Mouse (Mus musculus) limb, embryonic 11.5 days (tissue): Measurements from ENCODE around the gene Bicc1. TPM values are rescaled to one million over a fixed set of nuclear protein-coding genes. Genes with fewer than 3 reads are reported as not detected.

Experiments used
- ATAC-seq: fragments of 200-750 bp; cut with Nextera tagmentation; 2 replicates; pipeline ENCODE4 v1.8.0; 2017; ENCODE audit warnings: low read depth; ENCODE audit not compliant: insufficient number of reproducible peaks, low FRiP score, low TSS enrichment
- DNase-seq: peaks from one replicate; pipeline ENCODE4 v3.0.0-alpha.2; 2015; ENCODE audit warnings: low spot score
- H3K27ac ChIP-seq: fragments of 300-500 bp; sonication (generic); replicated peaks from 2 replicates; pipeline ENCODE4 v1.5.1; 2014; ENCODE audit warnings: low read depth, mild to moderate bottlenecking, low read length
- H3K27me3 ChIP-seq: fragments of 300-500 bp; sonication (generic); 2 replicates; pipeline ENCODE4 v1.6.1; 2014; ENCODE audit warnings: mild to moderate bottlenecking, low read length, mixed read lengths; ENCODE audit not compliant: control insufficient read depth, insufficient read depth
- H3K36me3 ChIP-seq: fragments of 300-500 bp; sonication (generic); 2 replicates; pipeline ENCODE4 v1.6.1; 2014; ENCODE audit warnings: mild to moderate bottlenecking, low read length, moderate library complexity, mixed read lengths; ENCODE audit not compliant: control insufficient read depth, insufficient read depth
- H3K4me1 ChIP-seq: fragments of 300-500 bp; sonication (generic); 2 replicates; pipeline ENCODE4 v1.6.1; 2014; ENCODE audit warnings: low read length, mixed read lengths; ENCODE audit not compliant: control insufficient read depth, insufficient read depth
- H3K4me2 ChIP-seq: fragments of 300-500 bp; sonication (generic); 2 replicates; pipeline ENCODE4 v1.6.1; 2014; ENCODE audit warnings: low read depth, mild to moderate bottlenecking, moderate library complexity; ENCODE audit not compliant: severe bottlenecking
- H3K4me3 ChIP-seq: fragments of 300-500 bp; sonication (generic); 2 replicates; pipeline ENCODE4 v1.5.1; 2014; ENCODE audit warnings: low read depth, low read length
- H3K9ac ChIP-seq: fragments of 300-500 bp; sonication (generic); 2 replicates; pipeline ENCODE4 v1.6.1; 2014; ENCODE audit warnings: mild to moderate bottlenecking, low read length
- H3K9me3 ChIP-seq: fragments of 300-500 bp; sonication (generic); 2 replicates; pipeline ENCODE4 v1.6.1; 2016; ENCODE audit warnings: low read length; ENCODE audit not compliant: control insufficient read depth
- WGBS: fragments of 180-500 bp; shearing (Covaris S2); extraction: QIAGEN DNeasy Blood & Tissue Kit; methylation state at CpG from one replicate; pipeline ENCODE4 v1.1.7; 2014; 5-methylcytosine and 5-hydroxymethylcytosine counted together
- polyA plus RNA-seq: library from polyadenylated mRNA; unstranded; fragments of >200 nt; fragmentation: Nextera tagmentation; extraction: Ambion mirVana; gene quantifications from 2 replicates; pipeline ENCODE4 v1.2.1, GENCODE M21; 2014

The Bicc1 gene
- 8.5 and 8.9 TPM in 2 replicates for polyA plus RNA-seq

DNA sequence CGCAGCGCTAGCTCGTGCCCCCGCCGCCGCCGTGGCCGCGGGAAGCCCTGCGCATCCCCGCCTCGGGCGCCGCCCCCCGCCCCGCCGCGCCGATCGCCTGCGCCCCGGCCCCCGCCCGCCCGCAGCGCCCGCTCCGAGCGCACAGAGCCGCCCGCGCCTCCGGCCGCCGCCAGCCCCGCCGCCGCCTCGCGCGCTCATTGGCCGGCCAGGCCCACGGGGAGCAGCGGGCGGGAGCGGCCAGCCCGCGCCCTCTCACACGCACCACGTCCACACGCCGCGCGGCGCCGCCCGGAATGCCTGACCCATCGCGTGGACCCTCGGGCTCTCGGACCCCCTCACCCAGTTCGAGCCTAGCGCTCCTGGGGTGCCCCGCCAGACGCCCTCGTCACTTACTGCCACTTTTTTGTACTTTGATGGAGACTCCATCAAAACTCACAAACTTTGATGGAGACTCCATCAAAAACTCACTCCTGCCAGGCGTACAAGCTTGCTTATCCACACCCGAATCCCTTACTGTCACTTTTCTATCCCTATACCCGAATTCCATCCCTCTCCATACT is at the start of gene Bicc1:
TSS of gene Bicc1 (minus strand) at position 25 of the 560 bp plus-strand sequence.
- H3K9me3 ChIP-seq: no peaks in the 10 kb centered on the region
- DNase-seq: peak; percentile 72
- H3K27ac ChIP-seq: no peak within 1 kb of the TSS
- WGBS: 2% methylated on average over 46 of the region's 69 CpGs
- H3K36me3 ChIP-seq: no peaks in the 10 kb centered on the region
- H3K4me2 ChIP-seq: peak within 1 kb of the TSS; percentile 93
- H3K4me1 ChIP-seq: no peaks in the 10 kb centered on the region
- H3K27me3 ChIP-seq: peaks cover 2% of the 10 kb centered on the region; the same call in 1 of the 2 replicates
- peak within 1 kb of the TSS; percentile 71 for H3K9ac ChIP-seq
- peak; percentile 83; the same call in 1 of the 2 replicates for ATAC-seq
- peak within 1 kb of the TSS; percentile 64 for H3K4me3 ChIP-seq

DNA sequence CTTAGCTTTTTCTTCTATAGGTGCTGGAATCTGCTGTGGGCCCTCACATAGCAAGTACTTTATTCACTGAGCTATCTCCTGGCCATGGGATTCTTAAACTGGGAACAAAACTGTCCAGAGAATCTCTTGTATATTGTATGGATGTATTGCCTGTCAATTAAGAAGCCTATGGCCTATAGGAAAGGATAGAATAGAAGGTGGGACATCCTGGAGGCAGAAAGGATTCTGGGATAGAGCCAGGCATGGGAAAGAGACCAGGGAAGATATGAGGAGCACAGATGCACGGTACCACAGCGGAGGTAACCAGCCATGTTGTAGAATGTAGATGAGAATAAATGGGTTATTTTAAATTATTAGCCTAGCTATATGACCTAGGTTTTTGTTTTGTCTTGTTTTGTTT is 42.0 kb upstream of the Bicc1 start:
- Histone ChIP-seq H3K27me3 (no peaks in the 10 kb centered on the region), H3K27ac (no peak overlapping the region), H3K9me3 (no peaks in the 10 kb centered on the region), H3K36me3 (no peaks in the 10 kb centered on the region), H3K4me1 (no peaks in the 10 kb centered on the region), H3K9ac (no peak overlapping the region), H3K4me3 (no peak overlapping the region), H3K4me2 (no peak overlapping the region)
- DNase-seq: no peak
- WGBS: 98% methylated on average over 2 of the region's 2 CpGs
- ATAC-seq: no peak

DNA sequence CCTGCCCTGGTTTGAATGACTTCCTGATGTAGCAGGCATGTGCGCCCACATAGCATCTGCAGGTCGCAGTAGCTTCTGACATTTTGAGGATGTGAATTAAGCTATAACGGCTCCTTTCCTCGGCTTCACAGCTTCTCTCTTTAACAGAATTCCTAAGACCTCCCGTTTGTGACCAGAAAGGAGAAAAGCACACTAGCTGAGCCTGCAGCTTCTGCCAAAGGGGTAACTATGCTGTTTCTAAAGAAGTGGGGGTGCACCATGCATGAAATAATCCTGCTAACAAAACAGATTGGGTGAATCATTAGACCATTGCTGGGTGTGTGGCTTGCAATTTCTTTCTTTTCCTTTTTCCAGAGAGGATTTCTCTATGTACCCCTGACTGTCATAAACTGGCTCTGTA is 41.5 kb upstream of the Bicc1 start:
- no peak for DNase-seq
- ATAC-seq: no peak
- Histone ChIP-seq H3K27ac (no peak overlapping the region), H3K4me1 (no peaks in the 10 kb centered on the region), H3K36me3 (no peaks in the 10 kb centered on the region), H3K4me3 (no peak overlapping the region), H3K27me3 (no peaks in the 10 kb centered on the region), H3K9ac (no peak overlapping the region), H3K9me3 (no peaks in the 10 kb centered on the region), H3K4me2 (no peak overlapping the region)
- WGBS: 76% methylated on average over 5 of the region's 5 CpGs

DNA sequence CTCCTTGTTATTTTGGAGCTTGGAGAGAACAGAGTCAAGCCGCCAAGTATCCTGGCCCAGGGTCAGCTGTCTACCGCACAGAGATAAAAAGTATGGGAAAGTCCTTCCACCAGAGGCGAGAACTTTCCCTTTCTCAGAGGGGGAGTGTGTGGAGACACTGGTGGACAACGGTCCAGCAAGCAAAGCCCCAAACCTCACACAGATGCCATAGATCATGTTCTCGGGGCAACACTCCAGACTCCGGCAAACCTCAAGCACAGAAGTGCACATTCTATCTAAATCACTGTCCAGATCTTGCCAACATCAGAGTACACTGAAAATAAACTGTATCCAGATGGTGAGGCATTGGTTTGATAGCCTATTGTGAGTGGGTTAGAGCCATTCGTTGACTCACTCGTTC is 39.2 kb upstream of the Bicc1 start:
- no peak for DNase-seq
- ATAC-seq: no peak
- no peaks in the 10 kb centered on the region for H3K4me1 ChIP-seq
- H3K36me3 ChIP-seq: no peaks in the 10 kb centered on the region
- no peak overlapping the region for H3K9ac ChIP-seq
- no peak overlapping the region for H3K27ac ChIP-seq
- no peaks in the 10 kb centered on the region for H3K27me3 ChIP-seq
- 89% methylated on average over 8 of the region's 8 CpGs for WGBS
- no peak overlapping the region for H3K4me2 ChIP-seq
- no peak overlapping the region for H3K4me3 ChIP-seq
- H3K9me3 ChIP-seq: no peaks in the 10 kb centered on the region

DNA sequence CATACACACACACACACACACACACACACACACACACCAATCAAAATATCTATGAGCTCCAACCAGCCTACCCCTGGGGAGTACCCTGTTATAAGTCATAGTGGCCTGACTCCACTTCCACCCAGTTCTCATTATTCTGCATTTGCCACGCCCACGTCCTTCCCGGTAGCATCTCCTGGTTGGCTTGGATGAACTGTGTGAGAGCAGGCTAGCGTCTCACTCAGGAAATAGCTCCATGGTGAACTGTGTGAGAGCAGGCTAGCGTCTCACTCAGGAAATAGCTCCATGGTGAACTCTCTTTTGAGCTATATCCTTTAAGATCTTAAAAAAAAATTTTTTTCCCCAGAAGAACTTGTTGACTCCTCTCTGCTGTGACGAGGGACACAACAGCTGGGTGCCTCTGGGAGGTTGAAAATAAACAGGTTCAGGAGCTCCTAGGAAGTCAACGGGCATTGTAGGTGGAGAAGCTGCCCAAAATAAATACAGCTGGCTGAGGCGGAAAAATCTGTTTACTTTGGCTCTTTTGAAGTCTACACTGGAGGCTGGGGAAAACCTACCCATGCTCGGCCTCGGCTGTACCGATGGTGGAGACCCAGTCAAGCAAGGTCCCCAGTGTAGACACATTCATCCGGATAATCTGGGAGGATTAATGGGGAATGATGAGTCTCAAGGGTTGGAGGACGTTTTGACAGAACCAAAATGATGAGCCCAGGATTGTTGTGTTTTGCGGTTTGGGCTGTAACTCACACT is 37.7 kb upstream of the Bicc1 start:
- no peaks in the 10 kb centered on the region for H3K27me3 ChIP-seq
- H3K27ac ChIP-seq: no peak overlapping the region
- H3K4me1 ChIP-seq: no peaks in the 10 kb centered on the region
- H3K4me2 ChIP-seq: no peak overlapping the region
- no peaks in the 10 kb centered on the region for H3K9me3 ChIP-seq
- H3K4me3 ChIP-seq: no peak overlapping the region
- ATAC-seq (no peak), DNase-seq (no peak)
- no peaks in the 10 kb centered on the region for H3K36me3 ChIP-seq
- 71% methylated on average over 14 of the region's 14 CpGs for WGBS
- no peak overlapping the region for H3K9ac ChIP-seq

DNA sequence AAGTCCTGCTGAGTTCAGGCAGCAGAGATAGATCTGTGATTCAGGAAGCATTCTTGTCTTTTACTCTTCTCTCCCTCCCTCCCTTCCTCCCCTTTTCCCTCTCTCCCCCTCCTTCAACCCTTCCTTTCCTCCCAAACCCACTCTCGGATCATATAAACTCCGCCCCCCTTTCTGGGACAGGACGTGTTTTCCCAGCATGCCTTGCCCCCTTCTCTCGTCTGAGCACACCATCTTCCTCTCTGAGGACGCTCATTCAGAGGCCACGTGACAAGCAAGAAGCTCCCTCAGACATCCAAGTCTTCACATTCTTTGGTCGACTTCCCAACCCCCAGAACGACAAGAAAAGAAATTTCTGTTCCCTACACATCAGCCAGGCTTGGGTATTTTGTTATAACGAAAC is 36.0 kb upstream of the Bicc1 start:
- DNase-seq (no peak), ATAC-seq (no peak)
- H3K27ac ChIP-seq: no peak overlapping the region
- no peaks in the 10 kb centered on the region for H3K27me3 ChIP-seq
- no peaks in the 10 kb centered on the region for H3K4me1 ChIP-seq
- no peak overlapping the region for H3K4me3 ChIP-seq
- 53% methylated on average over 9 of the region's 9 CpGs for WGBS
- no peaks in the 10 kb centered on the region for H3K36me3 ChIP-seq
- H3K9ac ChIP-seq: no peak overlapping the region
- no peak overlapping the region for H3K4me2 ChIP-seq
- no peaks in the 10 kb centered on the region for H3K9me3 ChIP-seq

DNA sequence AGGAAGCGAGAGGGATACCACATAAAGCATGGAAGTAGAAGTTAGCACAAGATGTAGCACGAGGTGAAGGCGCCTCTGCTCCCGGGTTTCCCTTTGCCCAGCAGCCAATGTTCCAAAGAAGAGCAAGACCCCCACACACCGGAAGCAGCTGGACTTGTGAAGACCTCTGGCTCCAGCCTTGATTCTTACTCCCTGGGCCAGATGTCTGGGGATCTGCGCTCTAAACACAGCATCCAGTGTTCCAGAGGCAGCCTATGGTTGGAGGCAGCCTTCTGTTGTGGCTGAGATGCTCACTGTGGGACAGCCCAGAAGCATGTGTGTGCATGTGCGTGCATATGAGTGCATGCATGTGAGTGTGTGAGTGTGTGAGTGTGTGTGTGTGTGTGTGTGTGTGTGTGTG is 35.2 kb upstream of the Bicc1 start:
- Histone ChIP-seq H3K4me1 (no peaks in the 10 kb centered on the region), H3K27ac (no peak overlapping the region), H3K36me3 (no peaks in the 10 kb centered on the region), H3K9me3 (no peaks in the 10 kb centered on the region), H3K4me3 (no peak overlapping the region), H3K4me2 (no peak overlapping the region), H3K9ac (no peak overlapping the region), H3K27me3 (no peaks in the 10 kb centered on the region)
- DNase-seq: no peak
- 90% methylated on average over 7 of the region's 7 CpGs for WGBS
- no peak for ATAC-seq

DNA sequence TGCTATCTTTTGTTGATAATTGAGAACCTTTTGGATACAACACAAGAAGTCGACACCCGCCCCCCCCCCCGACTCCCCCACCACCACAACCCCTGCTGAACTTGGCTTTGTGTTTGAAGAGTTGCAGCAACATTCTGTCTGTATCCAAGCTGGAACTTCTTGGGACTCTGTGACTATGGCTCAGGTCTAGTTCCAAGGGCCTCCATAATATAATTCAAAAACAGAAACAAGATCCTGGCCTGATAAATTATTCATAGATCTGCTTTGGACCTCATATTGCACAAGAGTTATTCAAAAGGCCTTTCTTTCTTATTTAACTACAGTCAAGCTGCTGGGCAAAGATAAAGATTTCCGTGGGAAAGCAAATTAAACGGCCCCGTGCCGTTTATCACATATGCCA is 33.8 kb upstream of the Bicc1 start:
- Histone ChIP-seq H3K4me3 (no peak overlapping the region), H3K36me3 (no peaks in the 10 kb centered on the region), H3K9ac (no peak overlapping the region), H3K27me3 (no peaks in the 10 kb centered on the region), H3K4me2 (no peak overlapping the region), H3K4me1 (no peaks in the 10 kb centered on the region), H3K9me3 (no peaks in the 10 kb centered on the region), H3K27ac (no peak overlapping the region)
- DNase-seq: no peak
- no peak for ATAC-seq
- 83% methylated on average over 7 of the region's 7 CpGs for WGBS
